Mouse (Mus musculus) megakaryocyte, embryonic 14.5 days (primary cell): Measurements from ENCODE around the gene Syap1.

Experiments
- FLI1 ChIP-seq: IDR thresholded peaks from 2 replicates; pipeline ENCODE4 v1.6.1; 2012; ENCODE audit warnings: low read length, inconsistent platforms, mixed read lengths
- GATA1 ChIP-seq: IDR thresholded peaks from 3 replicates; pipeline ENCODE4 v1.6.1; 2012; ENCODE audit warnings: mixed read lengths, low read length, inconsistent platforms, borderline replicate concordance

- no peak for TF ChIP-seq GATA1
- no peak for TF ChIP-seq FLI1
Observed at GRCm38 (mm10) chrX:162871734-162872517, 16.3 kb downstream of the Syap1 start.
